Mouse (Mus musculus) sigmoid colon, adult 10 weeks (tissue): ENCODE results near the gene Lmo4. TPM values are rescaled to one million over a fixed set of nuclear protein-coding genes. Genes with fewer than 3 reads are reported as not detected.

ENCODE experiments used
- polyA plus RNA-seq: library from polyadenylated mRNA; stranded (reverse); fragments of 350-450 nt; fragmentation: Illumina TruSeq; extraction: RNeasy Lipid Tissue Mini Kit (QIAGEN cat#74804); gene quantifications from one replicate; pipeline ENCODE4 v1.2.3, GENCODE M21; 2014; ENCODE audit warnings: low read depth, low replicate concordance

The Lmo4 gene
- polyA plus RNA-seq = 81.2 TPM

DNA sequence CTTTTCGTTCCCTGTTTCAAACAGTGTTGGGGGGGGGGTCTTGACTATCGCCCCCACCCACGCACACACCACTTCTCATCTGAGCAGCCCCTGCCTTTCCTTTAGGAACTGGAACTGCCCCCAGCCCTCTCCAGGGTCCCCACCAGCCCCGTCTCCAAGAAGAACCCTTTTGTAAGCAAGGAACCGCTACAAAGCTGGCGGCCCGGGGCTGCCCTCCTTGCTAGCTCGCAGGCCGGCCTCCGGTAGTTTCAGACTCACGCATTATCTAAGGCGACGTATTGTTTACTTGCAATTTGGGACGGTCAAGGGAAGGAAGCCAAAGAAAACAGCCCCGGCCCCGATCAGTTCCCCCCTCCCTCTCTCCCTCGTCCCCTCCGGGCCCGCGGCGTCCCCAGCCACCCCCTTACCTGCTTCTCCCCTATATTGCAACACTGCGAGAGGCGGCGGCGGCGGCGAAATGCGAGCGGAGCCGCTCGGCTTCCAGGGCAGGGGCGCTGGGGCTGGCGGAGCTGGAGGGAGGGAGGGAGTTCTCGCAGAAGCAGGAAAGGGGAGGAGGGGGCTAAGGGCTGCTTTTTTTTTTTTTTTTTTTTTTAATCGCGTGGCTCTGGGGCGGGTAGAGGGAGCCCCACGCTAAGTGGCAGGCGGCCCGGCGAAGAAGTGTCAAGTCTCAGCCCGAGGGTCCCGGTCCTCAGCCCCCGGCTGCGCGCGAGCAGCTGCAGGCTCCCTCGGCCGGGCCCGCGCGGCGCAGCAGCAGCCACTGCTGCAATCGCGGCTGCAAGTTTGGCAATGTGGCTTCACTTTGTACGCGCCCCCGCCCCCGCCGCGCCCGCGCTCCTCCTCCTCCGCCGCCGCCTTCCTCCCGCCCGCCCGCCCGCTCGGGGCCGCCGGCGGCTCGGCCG, at the start of gene Lmo4:
Gene Lmo4 (minus strand): TSS at position 808 of the 899 bp plus-strand sequence.

